ENCODE assay signal across 8 mouse cellular contexts in the genomic region with DNA sequence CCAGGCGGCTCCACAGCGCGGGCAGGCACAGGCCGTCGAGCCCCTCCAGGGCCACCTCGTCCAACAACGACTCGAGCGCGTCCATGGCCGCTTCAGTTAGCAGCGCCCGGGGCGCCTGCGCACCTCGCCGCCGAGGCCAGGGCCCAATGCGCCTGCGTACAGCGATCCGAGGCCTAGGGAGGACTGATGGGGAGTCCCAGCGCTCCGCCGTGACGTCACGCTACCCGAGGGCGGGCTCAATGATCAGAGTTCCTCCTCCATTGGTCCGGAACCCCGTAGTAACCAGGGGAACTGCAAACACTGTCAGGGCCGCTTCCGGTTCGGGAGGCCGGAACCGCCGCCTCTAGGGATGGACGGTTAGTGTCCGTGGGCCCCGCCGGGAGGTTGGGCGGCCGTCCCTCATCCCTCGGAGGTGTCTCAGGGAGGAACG. TPM values are rescaled to one million over a fixed set of nuclear protein-coding genes. Genes with fewer than 3 reads are reported as not detected.
DNase-seq lines count a peak whose midpoint lies in the region; ATAC-seq and TF ChIP-seq lines count a peak whose summit lies in the region.

A gene (minus strand): TSS at position 188 of the 430 bp plus-strand sequence.
A gene (plus strand): TSS at position 296 of the 430 bp plus-strand sequence.

- TF ChIP-seq POLR2A in heart, adult 2 months (IDR thresholded peaks at IDR 0.05; ENCODE audit: insufficient read depth, low read depth, low read length): peak; percentile 85

- TF ChIP-seq CTCF in heart, adult 2 months (IDR thresholded peaks at IDR 0.05): no peak

- peaks cover 23% of the 10 kb centered on the region for H3K4me1 ChIP-seq in embryonic facial prominence, embryonic 14.5 days (ENCODE audit: control insufficient read depth, insufficient read depth, low read length)
- peaks cover 3% of the 10 kb centered on the region for H3K4me1 ChIP-seq in heart, adult 2 months (ENCODE audit: control insufficient read depth, insufficient read depth, low read length)
- H3K4me1 ChIP-seq in limb, embryonic 13.5 days: peaks cover 33% of the 10 kb centered on the region
- H3K4me1 ChIP-seq in midbrain, embryonic 16.5 days (ENCODE audit: control insufficient read depth, insufficient read depth, low read length): peaks cover 31% of the 10 kb centered on the region

- H3K4me2 ChIP-seq in embryonic facial prominence, embryonic 14.5 days (ENCODE audit: low read depth, low read length): peak within 1 kb of the TSS; percentile 82
- H3K4me2 ChIP-seq in limb, embryonic 13.5 days (replicated peaks): peak within 1 kb of the TSS; percentile 87
- peak within 1 kb of the TSS; percentile 83 for H3K4me2 ChIP-seq in midbrain, embryonic 16.5 days (ENCODE audit: low read length)

- peak; percentile 98 for DNase-seq in 3T3-L1 (ENCODE audit: low read depth, low spot score)
- peak; percentile 99 to 100 for DNase-seq in adrenal gland, postnatal 4 days (ENCODE audit: low spot score in 2 of 2)
- DNase-seq in embryonic facial prominence, embryonic 14.5 days (ENCODE audit: low spot score): peak; percentile 99
- peak; percentile 100 for DNase-seq in heart, adult 2 months
- peak; percentile 100 for DNase-seq in kidney, adult 8-10 months
- DNase-seq in spleen, postnatal 10 days (ENCODE audit: low spot score in 2 of 2): peak; percentile 99 to 100

- H3K36me3 ChIP-seq in embryonic facial prominence, embryonic 14.5 days (ENCODE audit: control insufficient read depth, insufficient read depth, low read length): peaks cover 19% of the 10 kb centered on the region
- H3K36me3 ChIP-seq in heart, adult 2 months (ENCODE audit: control insufficient read depth, insufficient read depth, low read length): no peaks in the 10 kb centered on the region
- peaks cover 19% of the 10 kb centered on the region for H3K36me3 ChIP-seq in limb, embryonic 13.5 days
- H3K36me3 ChIP-seq in midbrain, embryonic 16.5 days (ENCODE audit: control insufficient read depth, insufficient read depth, low read length): peaks cover 3% of the 10 kb centered on the region

- peak within 1 kb of the TSS; percentile 76 for H3K4me3 ChIP-seq in embryonic facial prominence, embryonic 14.5 days (ENCODE audit: low read depth, low read length)
- H3K4me3 ChIP-seq in heart, adult 2 months: peak within 1 kb of the TSS; percentile 68
- peak within 1 kb of the TSS; percentile 82 for H3K4me3 ChIP-seq in limb, embryonic 13.5 days
- peak within 1 kb of the TSS; percentile 80 for H3K4me3 ChIP-seq in midbrain, embryonic 16.5 days (ENCODE audit: low read depth, low read length)

- H3K9ac ChIP-seq in embryonic facial prominence, embryonic 14.5 days (ENCODE audit: low read depth, low read length): peak within 1 kb of the TSS; percentile 85
- peak within 1 kb of the TSS; percentile 79 for H3K9ac ChIP-seq in heart, adult 2 months (ENCODE audit: low read depth, low read length)
- H3K9ac ChIP-seq in limb, embryonic 13.5 days: peak within 1 kb of the TSS; percentile 92
- H3K9ac ChIP-seq in midbrain, embryonic 16.5 days (ENCODE audit: low read depth, low read length): peak within 1 kb of the TSS; percentile 91

- intact Hi-C loops in heart, adult 2 months (cut with DNase I): no loop called here

- peak; percentile 98 for ATAC-seq in embryonic facial prominence, embryonic 14.5 days (ENCODE audit: low read depth)
- ATAC-seq in limb, embryonic 13.5 days (ENCODE audit: low FRiP score, low read depth): peak; percentile 99
- ATAC-seq in midbrain, embryonic 16.5 days: peak; percentile 99

- H3K79me2 ChIP-seq in heart, adult 2 months (replicated peaks; ENCODE audit: control insufficient read depth, insufficient read depth, low read length): no peaks in the 10 kb centered on the region

- H3K27me3 ChIP-seq in embryonic facial prominence, embryonic 14.5 days (replicated peaks; ENCODE audit: control insufficient read depth, insufficient read depth, low read length): no peaks in the 10 kb centered on the region
- H3K27me3 ChIP-seq in heart, adult 2 months (ENCODE audit: control insufficient read depth, insufficient read depth, low read length): no peaks in the 10 kb centered on the region
- no peaks in the 10 kb centered on the region for H3K27me3 ChIP-seq in limb, embryonic 13.5 days
- H3K27me3 ChIP-seq in midbrain, embryonic 16.5 days (ENCODE audit: control insufficient read depth, insufficient read depth, low read depth, low read length): no peaks in the 10 kb centered on the region

- no peaks in the 10 kb centered on the region for H3K9me3 ChIP-seq in embryonic facial prominence, embryonic 14.5 days (ENCODE audit: control insufficient read depth, low read length)
- H3K9me3 ChIP-seq in limb, embryonic 13.5 days: no peaks in the 10 kb centered on the region
- no peaks in the 10 kb centered on the region for H3K9me3 ChIP-seq in midbrain, embryonic 16.5 days (replicated peaks; ENCODE audit: control insufficient read depth, low read length, poor library complexity, severe bottlenecking)

- peak; percentile 50; the same call in 1 of the 2 replicates for TF ChIP-seq EP300 in heart, adult 2 months (IDR thresholded peaks at IDR 0.05; ENCODE audit: insufficient read depth, low read depth, low read length)

- 0% methylated on average over 25 of the region's 45 CpGs for WGBS in embryonic facial prominence, embryonic 14.5 days
- under 1% methylated on average over 45 of the region's 45 CpGs for WGBS in heart, adult 2 months
- under 1% methylated on average over 45 of the region's 45 CpGs for WGBS in limb, embryonic 13.5 days
- under 1% methylated on average over 44 of the region's 45 CpGs for WGBS in midbrain, embryonic 16.5 days

- peak within 1 kb of the TSS; percentile 88 for H3K27ac ChIP-seq in embryonic facial prominence, embryonic 14.5 days (replicated peaks; ENCODE audit: low read depth, low read length)
- peak within 1 kb of the TSS; percentile 89 for H3K27ac ChIP-seq in heart, adult 2 months
- peak within 1 kb of the TSS; percentile 90 for H3K27ac ChIP-seq in limb, embryonic 13.5 days
- H3K27ac ChIP-seq in midbrain, embryonic 16.5 days (ENCODE audit: low read length): peak within 1 kb of the TSS; percentile 90

RNA-seq across cellular contexts. Expression of the first gene that starts in this region (rescaled TPM):
- total RNA-seq in adrenal gland, postnatal 4 days (2021): 10 to 100 TPM; 74.6 to 78.3 TPM
- polyA plus RNA-seq in embryonic facial prominence, embryonic 14.5 days (2014; fragmentation: Nextera tagmentation; extraction: Ambion mirVana): 26.0 and 29.8 TPM in 2 replicates
- 10 to 100 TPM; 46.3 to 47.9 TPM for total RNA-seq in heart, adult 2 months (2021)
- 30.2 and 36.4 TPM in 2 replicates for polyA plus RNA-seq in heart, adult 2 months (2012; rRNA removed)
- 27.7 and 33.9 TPM in 2 replicates for polyA plus RNA-seq in limb, embryonic 13.5 days (2015; fragmentation: Nextera tagmentation; extraction: Ambion mirVana)
- 30.5 and 31.4 TPM in 2 replicates for polyA plus RNA-seq in midbrain, embryonic 16.5 days (2015; fragmentation: Nextera tagmentation; extraction: Ambion mirVana)

RNA-seq across cellular contexts. Expression of the second gene that starts in this region (rescaled TPM):
- total RNA-seq in adrenal gland, postnatal 4 days (2021): 10 to 100 TPM; 25.1 to 29.6 TPM
- 9.0 and 9.6 TPM in 2 replicates for polyA plus RNA-seq in embryonic facial prominence, embryonic 14.5 days (2014; fragmentation: Nextera tagmentation; extraction: Ambion mirVana)
- 10 to 100 TPM in 1 of 2 experiments, 1 to 10 TPM in 1; 9.3 to 11.5 TPM for total RNA-seq in heart, adult 2 months (2021)
- polyA plus RNA-seq in heart, adult 2 months (2012; rRNA removed): 8.2 and 10.4 TPM in 2 replicates
- polyA plus RNA-seq in limb, embryonic 13.5 days (2015; fragmentation: Nextera tagmentation; extraction: Ambion mirVana): 7.5 and 10.0 TPM in 2 replicates
- polyA plus RNA-seq in midbrain, embryonic 16.5 days (2015; fragmentation: Nextera tagmentation; extraction: Ambion mirVana): 6.4 and 9.3 TPM in 2 replicates

Comparison
In these comparisons a context has a peak if more than half of its experiments do, and no peak if none do; other contexts are left out.
1. Peak in every context shown above with its lines: DNase-seq, ATAC-seq, H3K4me3 ChIP-seq and H3K27ac ChIP-seq.